Mouse (Mus musculus): ENCODE measurements at regions not wholly inside any gene's neighbourhood (a gene's known extent, or its start where the extent isn't known, plus 50 kb on each side); places are given as distances from the start of the nearest gene placed in this dataset.

DNA sequence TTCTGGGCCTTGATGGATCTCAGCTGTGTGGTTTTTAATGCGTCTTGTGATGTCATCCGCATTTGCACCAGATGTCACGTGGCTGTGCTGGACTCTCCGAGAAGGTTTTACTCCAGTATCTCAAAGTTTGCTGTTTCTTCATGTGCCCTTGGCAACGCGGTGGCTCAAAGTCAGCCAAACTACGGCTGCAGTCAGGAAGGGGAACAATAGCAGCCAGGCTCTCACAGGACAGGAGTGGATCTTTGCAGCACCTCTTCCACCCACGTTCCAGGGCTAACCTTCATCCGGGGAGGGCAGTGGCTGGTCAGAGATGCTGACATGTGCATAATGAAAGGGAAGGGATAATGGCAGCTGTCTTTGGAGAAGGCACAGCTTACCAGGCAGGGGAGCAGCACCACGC is 127.6 kb upstream of the Psmd7 start:
- no peak for DNase-seq (ENCODE audit: low spot score in 2 of 2)

DNA sequence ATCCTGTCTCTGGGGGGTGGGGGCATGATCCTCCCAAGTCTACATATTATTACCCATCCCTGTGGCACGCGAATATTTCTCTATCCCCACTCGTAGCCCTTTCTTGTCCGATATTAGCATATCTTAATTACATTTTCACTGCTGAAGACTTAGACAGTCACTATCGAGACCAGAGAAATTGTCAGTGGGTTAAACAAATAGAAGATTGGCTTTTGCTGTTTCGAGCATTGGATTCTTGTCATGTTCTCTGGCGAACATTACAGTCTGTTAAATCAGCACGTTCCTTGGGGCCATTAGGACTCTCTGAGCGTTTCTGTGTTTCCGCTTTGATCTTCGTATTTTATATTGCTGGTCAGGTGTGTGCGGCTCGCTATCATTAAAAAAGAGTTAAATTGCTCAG is 129.6 kb upstream of the Psmd7 start:
- DNase-seq (ENCODE audit: low spot score in 2 of 2) = no peak

DNA sequence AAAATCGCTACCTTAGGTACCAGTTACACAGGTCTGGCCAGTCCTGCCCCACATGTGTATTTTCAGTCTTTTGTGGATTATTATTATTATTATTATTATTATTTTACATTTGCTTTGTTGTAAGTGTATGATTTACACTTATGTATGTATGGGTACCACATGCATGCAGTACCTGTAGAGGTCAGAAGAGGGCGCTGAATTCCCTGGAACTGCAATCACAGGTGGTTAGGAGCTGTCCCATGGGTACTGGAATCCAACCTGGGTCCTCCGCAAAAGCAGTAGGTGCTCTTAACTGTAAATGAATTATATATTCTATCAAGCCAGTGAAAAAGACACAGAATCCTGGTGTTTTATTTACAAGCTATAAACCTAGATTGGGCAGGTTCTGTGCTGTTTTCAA is 131.4 kb upstream of the Psmd7 start:
- no peak for DNase-seq (ENCODE audit: low spot score in 2 of 2)

DNA sequence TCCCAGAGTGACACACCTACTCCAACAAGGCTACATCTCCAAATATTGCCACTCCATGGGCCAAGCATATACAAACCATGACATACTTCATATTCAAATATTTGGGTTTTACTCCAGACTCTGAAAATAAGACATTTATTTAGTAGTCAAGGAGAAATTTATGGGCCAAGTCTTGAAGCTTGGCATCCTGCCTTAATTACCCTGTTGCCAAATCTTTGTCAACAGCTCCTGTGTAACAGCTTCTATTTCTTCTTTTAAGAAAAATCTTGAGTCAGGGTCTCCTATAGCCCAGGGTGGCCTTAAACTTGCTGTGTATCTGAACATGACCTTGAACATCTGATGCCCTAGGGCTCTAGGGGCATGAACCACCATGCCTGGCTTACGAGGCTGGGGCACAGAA is 138.5 kb upstream of the Psmd7 start:
- DNase-seq (ENCODE audit: low spot score in 2 of 2) = no peak

DNA sequence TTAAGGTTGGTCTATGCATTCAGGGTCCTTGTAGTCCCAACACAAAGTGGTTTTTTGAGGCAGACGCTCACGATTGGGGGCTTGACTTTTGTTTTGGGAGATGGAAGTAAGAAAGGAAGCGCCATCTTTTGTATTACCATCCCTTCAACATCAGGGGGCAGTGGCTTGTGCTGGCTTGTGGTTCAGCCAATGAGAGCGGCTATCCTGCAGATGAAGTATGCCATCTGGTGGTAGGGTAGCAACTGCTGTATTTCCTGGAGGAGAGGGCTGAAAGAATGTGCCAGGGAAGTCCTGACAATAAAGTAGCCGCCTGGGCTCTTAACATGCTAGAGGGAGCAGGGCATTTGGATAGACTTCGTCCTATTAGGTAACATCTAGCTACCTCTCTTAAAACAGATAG is 139.0 kb upstream of the Psmd7 start:
- no peak for DNase-seq (ENCODE audit: low spot score in 2 of 2)

DNA sequence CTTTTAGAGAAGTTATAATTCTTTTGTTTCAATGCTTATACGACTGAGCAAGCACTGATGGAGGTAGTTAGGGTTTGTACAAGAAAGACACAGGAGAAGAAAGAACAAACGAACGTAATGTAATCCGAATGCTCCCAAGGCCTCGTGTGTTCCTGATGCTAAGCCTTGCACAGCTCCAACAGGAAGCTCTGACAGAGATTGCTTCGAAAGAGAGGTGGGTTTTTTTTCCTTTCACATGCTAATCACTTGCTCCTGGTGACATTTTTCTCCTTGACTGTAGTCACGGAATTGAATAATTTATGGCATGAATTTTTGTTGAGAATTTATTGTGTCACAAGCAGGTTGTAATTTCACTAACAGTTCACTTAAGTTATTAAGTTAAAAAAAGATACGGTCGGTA is 150.8 kb upstream of the Psmd7 start:
- DNase-seq (ENCODE audit: low spot score in 2 of 2) = no peak

DNA sequence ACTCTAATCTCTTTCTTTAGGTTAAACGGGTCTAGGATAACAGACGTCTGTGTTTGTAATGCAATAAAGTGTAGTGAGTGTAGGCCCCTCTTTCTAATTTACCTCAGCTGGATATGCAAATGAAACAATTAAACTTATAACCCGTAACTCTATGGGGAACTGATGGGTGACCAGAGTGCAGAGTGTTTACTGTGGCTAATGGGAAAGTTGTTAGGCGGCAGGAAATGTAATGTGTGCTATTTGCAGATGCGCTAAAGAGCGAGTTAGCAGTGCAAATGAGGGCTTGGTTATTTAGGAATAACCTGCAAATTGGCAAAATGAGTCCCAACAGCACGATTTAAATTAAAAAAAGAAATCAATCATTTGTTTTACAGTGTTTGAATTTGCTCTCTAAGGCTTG is 168.8 kb upstream of the Psmd7 start:
- DNase-seq (ENCODE audit: low spot score in 2 of 2) = no peak

DNA sequence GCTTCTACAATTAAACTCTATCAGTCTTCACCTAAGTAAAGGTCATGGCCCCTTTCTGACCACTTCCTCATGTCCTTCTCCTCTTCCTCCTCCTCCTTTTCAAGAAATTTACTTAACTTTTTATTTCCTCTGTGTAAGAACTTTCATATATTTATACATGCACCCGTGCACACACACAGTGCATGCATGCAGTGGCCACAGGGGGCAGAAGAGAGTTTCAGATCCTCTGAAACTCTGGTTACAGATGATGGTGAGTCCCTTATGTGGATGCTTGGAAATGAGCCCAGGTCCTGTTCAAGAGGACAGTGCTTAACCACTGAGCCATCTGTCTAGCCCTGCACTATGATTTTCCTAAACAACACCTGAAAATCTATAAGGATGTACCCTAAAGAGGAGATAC is 170.4 kb upstream of the Psmd7 start:
- DNase-seq (ENCODE audit: low spot score in 2 of 2) = no peak

DNA sequence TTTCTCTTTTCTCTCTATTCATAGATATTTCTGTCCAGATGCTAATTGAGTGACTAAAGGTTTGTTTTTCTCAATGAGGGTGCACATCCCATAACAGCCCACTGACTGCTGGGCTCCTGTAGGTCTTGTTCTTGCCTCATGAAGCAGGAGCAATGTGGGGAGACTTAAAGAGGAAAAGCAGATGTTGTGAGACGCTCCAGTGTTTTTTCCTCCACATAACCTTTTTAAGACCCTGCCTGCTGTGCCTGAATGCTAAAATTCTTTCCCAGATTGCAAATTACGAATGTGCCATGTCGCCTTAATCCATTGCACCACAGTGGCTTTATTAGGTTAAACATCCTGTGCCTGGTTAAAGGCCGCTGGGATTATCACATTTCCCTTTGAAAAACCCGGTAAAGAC is 165.5 kb upstream of the Zfhx3 start:
- no peak for DNase-seq (ENCODE audit: low spot score in 2 of 2)

DNA sequence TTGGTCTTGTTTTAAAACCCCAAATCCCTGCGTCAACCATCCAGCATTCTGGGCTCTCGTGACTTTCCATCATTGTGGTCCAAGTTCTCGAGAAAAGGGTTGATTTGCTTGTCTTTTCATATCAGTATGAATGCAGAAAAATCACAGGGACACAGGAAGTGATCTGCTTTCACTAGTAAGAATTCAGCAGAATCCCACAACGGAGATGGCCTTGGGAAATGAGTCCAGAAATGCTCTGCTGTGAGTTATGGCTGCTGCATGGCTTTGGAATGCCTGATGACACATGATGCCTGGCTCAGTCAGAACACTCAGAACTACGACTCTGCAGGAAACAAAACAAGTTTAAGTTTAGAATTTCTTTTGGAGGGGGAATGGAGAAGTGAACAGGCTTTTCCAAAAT is 156.7 kb upstream of the Zfhx3 start:
- DNase-seq (ENCODE audit: low spot score in 2 of 2) = no peak

DNA sequence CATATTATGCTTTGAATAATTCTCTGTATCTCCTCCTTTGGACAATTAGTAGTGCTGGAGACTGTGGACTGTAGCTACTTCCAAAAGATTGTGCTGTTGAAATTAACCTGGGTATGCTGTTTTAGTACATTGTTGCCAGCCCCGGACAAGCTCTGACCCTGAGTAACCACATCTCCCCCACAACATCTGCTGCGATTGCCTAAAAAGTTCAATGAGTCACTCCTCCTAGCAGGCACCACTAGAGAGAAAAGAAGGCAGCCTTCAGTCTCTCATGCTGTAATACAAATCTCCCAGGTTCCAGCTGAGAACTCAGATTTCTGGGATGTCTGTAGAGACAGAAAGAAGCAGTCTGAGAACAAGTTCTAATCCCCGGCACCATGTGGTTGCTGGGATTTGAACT is 150.2 kb upstream of the Zfhx3 start:
- no peak for DNase-seq (ENCODE audit: low spot score in 2 of 2)

DNA sequence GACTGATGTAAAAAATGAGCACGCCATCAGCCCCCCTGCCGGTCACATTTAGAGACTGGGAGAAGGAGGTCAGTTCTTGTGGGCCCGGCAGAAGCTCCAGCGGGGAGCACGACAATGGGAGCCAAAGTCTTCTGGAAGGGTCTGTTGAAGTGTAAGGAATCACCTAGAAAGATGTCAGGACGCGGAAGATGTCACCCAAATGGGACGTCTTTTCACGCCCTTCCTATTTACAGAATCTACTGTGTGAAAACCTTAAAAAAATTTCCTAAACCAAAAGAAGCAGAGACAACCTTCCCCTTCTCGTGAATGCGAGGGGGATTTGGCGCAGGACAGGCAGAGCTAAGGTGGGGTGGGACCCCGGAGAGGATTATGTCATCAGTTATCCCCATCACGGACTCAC is 127.5 kb upstream of the Zfhx3 start:
- DNase-seq (ENCODE audit: low spot score in 2 of 2) = no peak

DNA sequence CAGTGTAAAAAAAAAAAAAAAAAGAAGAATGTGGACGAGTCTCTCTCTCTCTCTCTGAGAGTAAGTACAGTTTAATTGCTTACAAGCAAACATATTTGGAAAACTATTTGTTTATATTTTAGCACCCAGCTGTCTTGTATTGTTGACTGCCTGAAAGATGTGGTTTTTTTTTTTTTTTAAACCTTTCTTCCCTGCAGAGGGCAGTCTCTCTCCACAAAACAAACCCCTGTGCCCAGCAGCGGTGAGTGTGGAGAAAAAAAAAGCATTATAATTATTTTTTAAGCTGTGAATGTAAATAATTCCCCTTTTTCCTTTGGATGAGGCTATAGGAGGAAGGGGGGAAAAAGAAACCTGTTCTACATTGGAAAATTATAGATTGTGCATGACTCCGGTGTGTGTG is 126.7 kb upstream of the Zfhx3 start:
- DNase-seq (ENCODE audit: low spot score in 2 of 2) = no peak

DNA sequence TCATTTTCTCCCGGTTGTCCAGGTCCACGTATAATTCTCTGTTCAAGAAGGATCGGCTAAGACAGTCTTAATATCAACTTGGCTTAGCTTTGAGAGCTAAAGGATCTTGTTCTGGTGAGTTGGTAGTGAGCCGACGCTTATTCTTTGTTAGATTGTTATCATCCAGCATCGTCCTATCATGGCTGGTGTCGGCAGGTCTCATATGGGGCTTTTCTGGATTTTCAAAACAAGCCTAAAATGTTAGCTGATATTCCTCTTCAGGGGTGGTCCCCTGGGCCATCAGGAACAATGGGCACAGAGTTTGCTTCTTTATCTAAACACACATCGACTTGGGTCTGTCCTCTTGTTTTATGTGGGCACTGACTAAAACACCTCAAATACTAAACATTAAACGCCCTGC is 124.6 kb upstream of the Zfhx3 start:
- no peak for DNase-seq (ENCODE audit: low spot score in 2 of 2)

DNA sequence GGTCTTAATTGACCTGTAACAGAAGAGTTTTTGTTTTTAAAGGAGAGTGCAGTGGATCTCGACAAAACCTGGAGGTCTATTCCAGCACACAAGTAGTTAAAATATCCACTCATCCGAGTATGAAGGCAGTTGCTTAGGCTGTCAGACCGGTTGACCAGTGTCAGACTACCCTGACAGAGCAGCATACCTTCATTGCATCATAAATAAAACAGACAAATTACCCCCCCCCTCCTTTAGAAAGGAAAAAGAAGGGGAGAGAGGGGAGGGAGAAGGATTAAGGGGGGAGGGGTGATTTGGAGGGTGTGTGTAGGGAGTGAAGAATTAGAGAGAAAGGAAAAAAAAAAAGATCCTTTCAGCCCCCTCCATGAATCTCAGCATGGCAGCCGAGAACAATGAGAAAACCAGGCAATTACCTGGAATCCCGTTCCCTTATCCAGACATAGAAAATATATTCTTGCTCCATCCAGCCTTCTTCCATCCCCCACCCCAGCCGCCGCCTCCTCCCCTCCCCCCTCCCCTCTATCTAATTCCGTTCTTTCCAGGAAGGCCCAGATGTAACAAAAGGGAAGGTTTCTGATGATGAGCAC is 122.2 kb upstream of the Zfhx3 start:
- DNase-seq (ENCODE audit: low spot score in 2 of 2) = no peak

DNA sequence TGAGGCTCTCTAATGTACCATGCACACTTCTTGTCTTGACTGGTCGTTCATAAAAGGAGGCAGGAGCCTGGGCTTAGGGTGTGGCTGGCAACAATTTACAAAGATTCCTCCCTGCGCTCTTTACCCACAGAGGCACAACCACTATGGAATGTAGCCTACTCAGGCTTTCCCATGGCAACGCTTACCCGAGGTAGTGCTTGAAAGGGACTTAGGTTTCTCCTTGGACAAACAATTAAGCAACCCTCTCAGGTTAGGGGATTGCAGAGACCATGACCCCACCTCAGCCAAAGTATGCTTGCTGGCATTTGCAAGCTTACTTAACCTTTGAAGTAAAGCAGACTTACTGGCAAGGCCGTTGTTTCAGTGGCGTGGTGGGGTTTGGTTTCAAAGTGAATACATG is 120.9 kb upstream of the Zfhx3 start:
- DNase-seq (ENCODE audit: low spot score in 2 of 2) = no peak

DNA sequence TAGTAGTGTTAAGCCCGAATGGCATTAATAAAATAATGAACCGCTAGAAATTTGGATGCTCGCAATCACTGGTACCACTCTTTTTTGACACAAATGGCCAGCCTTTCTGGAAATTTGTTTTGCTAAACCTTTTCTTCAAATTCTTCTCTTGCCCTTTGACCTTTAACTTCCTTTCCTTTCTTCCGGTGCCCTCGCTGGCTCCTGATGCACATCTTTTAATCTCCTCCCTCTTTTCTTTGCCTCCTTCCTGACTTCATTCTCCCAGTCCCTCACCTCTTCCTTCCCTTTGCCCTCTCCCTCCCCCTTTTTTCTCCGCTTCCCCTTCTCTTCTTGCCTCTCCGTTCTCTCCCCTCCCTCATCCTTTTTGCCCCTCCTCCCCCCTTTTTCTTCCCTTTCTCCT is 118.3 kb upstream of the Zfhx3 start:
- DNase-seq (ENCODE audit: low spot score in 2 of 2) = no peak

DNA sequence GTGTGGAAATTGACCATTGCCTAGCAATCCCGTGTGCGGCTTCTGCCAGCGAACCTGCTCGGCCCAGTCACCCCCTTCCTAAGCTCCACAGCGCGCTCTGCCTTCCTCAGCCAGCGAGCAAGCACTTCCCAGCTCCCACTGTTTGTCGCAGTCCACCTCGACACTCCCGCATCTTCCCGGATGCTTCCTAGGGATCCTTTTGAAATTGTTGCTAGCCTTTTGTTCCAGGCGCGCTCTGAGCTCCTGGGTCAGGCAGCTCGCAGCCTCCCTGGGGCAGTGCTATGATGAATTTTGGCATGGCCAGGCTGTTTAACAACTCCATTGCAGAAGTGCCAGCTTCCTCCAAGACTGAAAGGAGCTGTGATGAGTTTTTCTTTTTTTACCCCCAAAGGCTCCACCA is 117.8 kb upstream of the Zfhx3 start:
- DNase-seq (ENCODE audit: low spot score in 2 of 2) = peak in 1 of 2 experiments; percentile 6

DNA sequence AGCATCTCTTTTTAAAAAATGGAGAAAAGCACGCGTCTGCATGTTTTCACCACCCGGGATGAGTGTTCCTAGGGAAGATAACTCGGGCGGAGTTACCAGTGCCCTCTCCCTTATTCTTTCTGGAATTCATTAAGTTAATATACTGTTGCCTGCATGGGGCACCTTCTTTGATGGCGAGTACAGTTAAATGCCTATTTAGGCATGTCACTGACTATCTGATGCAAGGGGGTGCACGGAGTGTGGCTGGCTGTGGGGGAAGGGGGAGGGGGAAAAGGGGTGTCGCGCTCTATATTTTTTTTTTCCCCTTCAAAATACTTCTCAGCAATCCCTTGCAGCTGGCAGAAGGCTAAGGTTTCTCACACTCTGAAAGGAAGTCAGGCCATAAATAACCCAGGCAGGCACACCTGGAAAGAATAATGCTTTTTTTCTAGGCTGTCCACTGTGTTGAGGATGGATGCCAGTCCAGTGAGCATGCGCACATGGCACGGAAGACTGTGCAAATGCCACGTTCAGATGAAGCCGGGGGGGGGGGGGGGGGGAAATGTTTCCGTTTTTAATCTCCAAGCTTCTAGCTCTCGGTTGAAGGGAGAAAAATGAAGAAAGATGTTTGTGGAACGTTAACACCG is 114.8 kb upstream of the Zfhx3 start:
- no peak for DNase-seq (ENCODE audit: low spot score in 2 of 2)

DNA sequence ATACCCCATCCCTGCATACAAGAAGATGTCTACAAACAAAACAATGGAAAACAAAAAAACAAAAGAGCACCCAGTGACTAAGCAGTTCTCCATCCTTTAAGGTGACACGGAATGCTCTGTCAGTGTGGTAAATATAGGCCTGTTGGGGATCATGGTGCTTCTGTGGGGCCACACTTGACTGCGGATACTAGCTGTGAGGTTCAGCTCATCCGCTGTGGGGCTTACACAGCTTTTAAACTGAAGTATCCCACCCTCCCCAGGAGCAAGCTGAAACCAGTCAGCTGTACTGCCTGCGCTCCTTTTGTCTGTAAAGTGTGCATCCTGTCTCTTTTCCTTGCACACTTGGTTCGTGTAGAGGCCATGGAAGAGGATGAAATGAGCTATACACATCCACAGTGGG is 113.9 kb upstream of the Zfhx3 start:
- no peak for DNase-seq (ENCODE audit: low spot score in 2 of 2)

DNA sequence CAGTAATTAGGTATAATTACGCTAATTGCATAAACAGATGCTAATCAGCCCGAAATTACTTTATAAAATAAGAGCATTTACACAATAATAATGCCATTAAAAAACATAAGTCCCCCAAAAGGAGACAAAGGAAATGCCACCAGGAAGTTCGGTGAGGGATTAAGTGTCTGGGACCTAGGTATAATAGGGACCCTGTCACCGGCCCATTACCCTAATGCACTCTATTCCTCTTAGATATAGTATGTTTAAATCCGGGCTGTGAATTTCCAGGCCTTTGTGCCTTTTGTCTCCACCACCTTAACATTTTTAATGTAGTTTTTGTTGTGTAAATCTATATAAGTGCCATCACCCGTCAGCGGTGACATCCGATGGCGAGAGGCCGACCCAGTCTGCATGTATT is 109.0 kb upstream of the Zfhx3 start:
- DNase-seq (ENCODE audit: low spot score in 2 of 2) = no peak

DNA sequence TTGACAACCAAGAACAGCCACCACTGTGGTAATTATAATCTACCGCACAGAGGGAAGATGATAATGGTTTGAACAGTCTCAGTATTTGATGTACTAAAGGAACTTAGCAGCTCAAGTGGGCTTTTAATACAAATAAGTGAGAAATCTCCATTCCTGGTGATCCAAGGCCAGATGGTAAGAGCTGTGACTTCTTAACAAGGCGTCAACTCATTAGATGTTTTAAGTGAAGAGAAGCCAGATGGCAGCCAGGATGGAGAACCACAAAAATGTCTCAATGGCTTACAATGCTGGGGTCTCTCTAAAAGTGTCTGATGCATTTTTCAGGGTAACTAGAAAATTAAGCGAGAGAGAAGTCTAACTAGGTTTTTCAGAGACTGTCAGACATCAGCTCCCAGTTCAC is 96.3 kb upstream of the Zfhx3 start:
- no peak for DNase-seq (ENCODE audit: low spot score in 2 of 2)

DNA sequence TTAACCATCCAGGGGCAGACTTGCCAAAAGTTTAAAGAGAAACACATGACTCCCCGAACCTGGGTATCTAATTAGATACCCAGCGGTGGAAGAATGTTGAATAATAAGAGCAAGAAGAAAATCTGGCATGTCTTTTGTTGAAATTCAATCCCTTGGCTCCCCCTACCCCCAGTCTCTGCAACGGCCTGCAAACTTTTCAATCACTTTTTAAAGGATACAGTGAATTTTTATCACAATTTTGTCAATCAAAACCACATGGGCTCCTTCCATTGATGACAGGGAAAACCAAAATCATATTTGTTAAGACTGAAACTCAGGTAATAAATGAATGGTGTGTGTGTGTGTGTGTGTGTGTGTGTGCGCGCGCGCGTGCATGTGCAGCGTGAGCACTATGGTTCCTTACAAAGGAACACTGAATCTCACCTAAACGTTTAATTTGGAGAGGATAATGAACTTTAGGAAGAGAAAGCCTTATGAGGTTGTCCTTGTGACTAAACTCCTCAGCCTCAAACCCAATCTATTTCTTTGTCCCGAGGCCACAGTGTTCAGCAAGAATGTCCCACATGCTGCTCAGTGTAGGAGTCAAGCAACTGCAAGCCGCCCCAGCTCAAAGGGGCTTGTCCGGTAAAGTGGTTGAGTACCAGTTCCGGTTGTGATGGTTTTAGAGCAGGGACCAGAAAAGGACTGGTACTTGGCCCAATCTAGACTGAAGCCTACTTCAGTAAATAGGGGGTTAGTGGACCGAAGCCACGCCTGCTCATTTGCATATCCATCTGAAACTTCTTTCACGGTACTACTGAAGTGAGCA is 91.0 kb upstream of the Zfhx3 start:
- no peak for DNase-seq (ENCODE audit: low spot score in 2 of 2)

All from cerebellum, postnatal 4 days (tissue).